Mouse (Mus musculus) CH12.LX (cell line): ENCODE results near the gene Cdk5. TPM values are rescaled to one million over a fixed set of nuclear protein-coding genes. Genes with fewer than 3 reads are reported as not detected.

Source experiments
- DNase-seq: peaks from one replicate; pipeline ENCODE4 v3.0.0-alpha.2; 2013; ENCODE audit errors: extremely low read depth
- H3K27ac ChIP-seq: 2 replicates; pipeline ENCODE4 v1.5.1; 2012; ENCODE audit warnings: low read depth, mild to moderate bottlenecking, control low read depth, moderate library complexity; ENCODE audit not compliant: insufficient read depth
- H3K27me3 ChIP-seq: replicated peaks from 2 replicates; pipeline ENCODE3; 2012; ENCODE audit warnings: inconsistent platforms
- H3K36me3 ChIP-seq, 2 experiments: replicated peaks in 1 of 2; 2 replicates each; pipeline versions ENCODE3 to v1.6.1; 2012; ENCODE audit warnings: inconsistent platforms in 1 of 2, low read length in 1 of 2, mild to moderate bottlenecking in 1 of 2, mixed read lengths in 1 of 2, moderate library complexity in 1 of 2; ENCODE audit not compliant: control insufficient read depth in 1 of 2, insufficient read depth in 1 of 2
- H3K4me1 ChIP-seq, 2 experiments: 2 replicates each; pipeline ENCODE4 v1.6.1; 2012; ENCODE audit warnings: inconsistent platforms in 1 of 2, moderate library complexity in 1 of 2; ENCODE audit not compliant: insufficient read depth in 2 of 2, control insufficient read depth in 1 of 2
- H3K4me2 ChIP-seq: 2 replicates; pipeline ENCODE4 v1.6.1; 2012; ENCODE audit warnings: low read depth, mild to moderate bottlenecking, control low read depth; ENCODE audit not compliant: poor library complexity, insufficient read depth, severe bottlenecking
- H3K4me3 ChIP-seq, 3 experiments: fragments of 150-350 bp in 1 of 3; sonication (generic) in 1 of 3; replicated peaks in 1 of 3; 2 replicates each; pipeline versions ENCODE3 to v1.5.1; 2011 to 2012; ENCODE audit warnings: low read depth in 2 of 3, low read length in 2 of 3, mild to moderate bottlenecking in 2 of 3, moderate library complexity in 2 of 3, control low read depth in 1 of 3, improper control_type of control experiment in 1 of 3, inconsistent platforms in 1 of 3, mixed read lengths in 1 of 3; ENCODE audit not compliant: poor library complexity in 1 of 3
- H3K79me2 ChIP-seq: replicated peaks from 2 replicates; pipeline ENCODE4 v1.6.1; 2012; ENCODE audit warnings: mild to moderate bottlenecking, moderate library complexity; ENCODE audit not compliant: control insufficient read depth, poor library complexity, insufficient read depth, severe bottlenecking; ENCODE audit errors: extremely low read depth
- H3K9ac ChIP-seq: 2 replicates; pipeline ENCODE4 v1.6.1; 2012; ENCODE audit warnings: low read depth, mild to moderate bottlenecking, control low read depth, moderate library complexity; ENCODE audit not compliant: insufficient read depth
- H3K9me3 ChIP-seq: replicated peaks from 2 replicates; pipeline ENCODE3; 2012; ENCODE audit warnings: low read length, inconsistent platforms, mixed read lengths
- BHLHE40 ChIP-seq: IDR thresholded peaks from 2 replicates; pipeline ENCODE4 v1.6.1; 2011; ENCODE audit warnings: mild to moderate bottlenecking, low read depth, low read length, improper control_type of control experiment
- CTCF ChIP-seq, 2 experiments: IDR thresholded peaks in 1 of 2; conservative IDR thresholded peaks in 1 of 2; 2 replicates each; pipeline ENCODE4 v1.5.1; 2011 to 2012; ENCODE audit warnings: low read depth in 2 of 2, low read length in 2 of 2, improper control_type of control experiment in 1 of 2, inconsistent platforms in 1 of 2, mild to moderate bottlenecking in 1 of 2, moderate library complexity in 1 of 2
- ELF1 ChIP-seq: IDR thresholded peaks from 2 replicates; pipeline ENCODE4 v1.6.1; 2014; ENCODE audit warnings: low read depth, mild to moderate bottlenecking, inconsistent platforms, low read length, improper control_type of control experiment
- EP300 ChIP-seq: IDR thresholded peaks from 2 replicates; pipeline ENCODE4 v1.6.1; 2011; ENCODE audit warnings: low read length, improper control_type of control experiment
- ETS1 ChIP-seq: conservative IDR thresholded peaks from 2 replicates; pipeline ENCODE4 v1.6.1; 2012; ENCODE audit warnings: low read depth, mild to moderate bottlenecking, inconsistent platforms, low read length, improper control_type of control experiment, moderate library complexity
- JUN ChIP-seq: IDR thresholded peaks from 2 replicates; pipeline ENCODE4 v1.6.1; 2011; ENCODE audit warnings: low read depth, mild to moderate bottlenecking, low read length, improper control_type of control experiment, moderate library complexity; ENCODE audit not compliant: insufficient read depth
- MAZ ChIP-seq: IDR thresholded peaks from 2 replicates; pipeline ENCODE4 v1.6.1; 2012; ENCODE audit warnings: low read depth, mild to moderate bottlenecking, inconsistent platforms, low read length, improper control_type of control experiment, moderate library complexity
- MEF2A ChIP-seq: IDR thresholded peaks from 2 replicates; pipeline ENCODE4 v1.6.1; 2014; ENCODE audit warnings: low read depth, mild to moderate bottlenecking, inconsistent platforms, low read length, improper control_type of control experiment, borderline replicate concordance
- MXI1 ChIP-seq: IDR thresholded peaks from 2 replicates; pipeline ENCODE4 v1.6.1; 2011; ENCODE audit warnings: mild to moderate bottlenecking, low read depth, low read length, improper control_type of control experiment
- MYC ChIP-seq: IDR thresholded peaks from 2 replicates; pipeline ENCODE4 v1.6.1; 2011; ENCODE audit warnings: low read depth, mild to moderate bottlenecking, improper control_type of control experiment, low read length
- NELFE ChIP-seq: IDR thresholded peaks from 2 replicates; pipeline ENCODE4 v1.6.1; 2011; ENCODE audit warnings: low read depth, low read length, improper control_type of control experiment
- NRF1 ChIP-seq: IDR thresholded peaks from 2 replicates; pipeline ENCODE4 v1.6.1; 2014; ENCODE audit warnings: low read depth, mild to moderate bottlenecking, inconsistent platforms, low read length, improper control_type of control experiment, moderate library complexity
- RCOR1 ChIP-seq: conservative IDR thresholded peaks from 2 replicates; pipeline ENCODE4 v1.6.1; 2012; ENCODE audit warnings: low read depth, mild to moderate bottlenecking, inconsistent platforms, low read length, improper control_type of control experiment
- TBP ChIP-seq: conservative IDR thresholded peaks from 2 replicates; pipeline ENCODE4 v1.6.1; 2011; ENCODE audit warnings: low read depth, low read length, improper control_type of control experiment
- USF2 ChIP-seq: conservative IDR thresholded peaks from 2 replicates; pipeline ENCODE4 v1.6.1; 2011; ENCODE audit warnings: low read depth, low read length, improper control_type of control experiment
- dilution Hi-C: fragments of 300-500 bp; cut with MboI; formaldehyde crosslinking; loops from 2 replicates; pipeline ENCODE4 v1.14.3; 2020; ENCODE audit warnings: low sequenced_read_pairs; ENCODE audit not compliant: extremely low pct_unique_long_range_greater_than_20kb, extremely low pct_ligation_motif_present
- in situ Hi-C: fragments of 300-500 bp; cut with MboI; formaldehyde crosslinking; loops from 3 replicates; pipeline ENCODE4 v1.14.3; 2019; ENCODE audit warnings: low sequenced_read_pairs, low pct_ligation_motif_present, low pct_unique_long_range_greater_than_20kb, mixed read lengths
- polyA plus RNA-seq: library from polyadenylated mRNA; unstranded; fragments of >175 nt; gene quantifications from 2 replicates; pipeline ENCODE4 v1.2.1, GENCODE M21; 2012; ENCODE audit warnings: low read depth; ENCODE audit not compliant: insufficient read length
- total RNA-seq, 2 experiments: library from RNA; depleted of rRNA; stranded (reverse); fragments of 300-350 nt in 1 of 2; fragments of >200 nt in 1 of 2; gene quantifications; 2 replicates each; pipeline ENCODE4 v1.2.3; 2012 to 2014

Gene Cdk5
- total and polyA plus RNA-seq, 3 experiments: 7.4 to 26.6 (median 12.1) TPM

DNA sequence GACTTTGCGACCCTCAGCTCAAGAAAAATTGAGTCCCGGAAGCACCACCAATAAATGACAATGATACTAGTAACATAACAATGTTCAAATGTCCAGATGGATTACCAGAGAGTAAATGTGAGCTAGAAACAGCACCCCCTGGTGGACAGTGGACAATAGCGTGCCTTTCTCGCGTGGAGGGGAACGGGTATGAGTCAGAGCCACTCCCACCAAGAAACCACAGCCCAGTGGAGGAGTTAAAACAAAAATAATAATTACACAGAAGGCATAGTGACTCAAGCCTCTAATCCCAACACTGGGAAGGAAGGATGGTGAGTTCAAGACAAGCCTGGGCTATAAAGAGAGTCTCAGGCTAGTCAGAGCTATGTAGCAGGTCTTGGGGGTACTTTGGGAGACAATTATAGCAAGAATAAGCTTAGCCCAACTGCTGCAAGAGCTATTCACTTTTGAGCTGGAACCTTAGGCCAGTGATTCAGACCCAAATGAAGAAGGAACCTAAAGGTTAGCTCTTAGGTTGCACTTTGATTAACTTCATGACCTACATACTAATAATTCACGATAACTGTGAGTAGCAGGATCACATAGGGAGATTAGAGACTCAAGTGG, 29.8 kb downstream of the Cdk5 start, which contains the start of gene Abcb8 (continued):
- 0 out of 2 replicates have a peak, but pooled peaks have one; percentile 24 for TF ChIP-seq MAZ
- TF ChIP-seq MXI1: peak; percentile 64
- TF ChIP-seq MYC: peak; percentile 94
- no peak for TF ChIP-seq NRF1
- TF ChIP-seq EP300: peak; percentile 56
- no peak for TF ChIP-seq USF2

- dilution Hi-C loops (no loop called here), in situ Hi-C loops (no loop called here)
- Histone ChIP-seq H3K27me3 (no peaks in the 10 kb centered on the region), H3K9me3 (peaks cover 7% of the 10 kb centered on the region), H3K4me1 (peaks cover 14 to 55% of the 10 kb centered on the region in 2 experiments), H3K36me3 (peaks cover 0 to 7% of the 10 kb centered on the region in 2 experiments), H3K4me2 (no peak overlapping the region), H3K9ac (no peak overlapping the region), H3K79me2 (no peaks in the 10 kb centered on the region), H3K4me3 (no peak overlapping the region), H3K27ac (no peak overlapping the region)
- no peak for TF ChIP-seq CTCF (conservative IDR thresholded peaks at IDR 0.05 in 1 of 2, IDR thresholded peaks at IDR 0.05 in 1 of 2; ENCODE audit: low read depth in 2 of 2, low read length in 2 of 2)
- no peak for TF ChIP-seq USF2
- no peak for TF ChIP-seq NRF1
- no peak for TF ChIP-seq BHLHE40
- TF ChIP-seq RCOR1: no peak
- no peak for TF ChIP-seq ETS1
- TF ChIP-seq JUN: no peak
- TF ChIP-seq ELF1: no peak
- TF ChIP-seq NELFE: no peak
- TF ChIP-seq TBP: no peak
- DNase-seq: no peak
Observed at GRCm38 (mm10) chr5:24392724-24393123, 30.6 kb downstream of the Cdk5 start.

- no peak for TF ChIP-seq MEF2A
- TF ChIP-seq, all 38 proteins: peak for 0
- peaks cover 0 to 5% of the 10 kb centered on the region in 2 experiments for H3K36me3 ChIP-seq
Observed at GRCm38 (mm10) chr5:24391864-24392263, 31.5 kb downstream of the Cdk5 start, which contains the start of gene Atg9b. Gene Atg9b, minus strand, starts transcription at chr5:24392143.

More at GRCm38 (mm10) chr5:24391864-24392263, 31.5 kb downstream of the Cdk5 start, which contains the start of gene Atg9b:
- in situ Hi-C loops: no loop called here
- H3K4me1 ChIP-seq: peaks cover 14 to 53% of the 10 kb centered on the region in 2 experiments
- H3K4me2 ChIP-seq: no peak within 1 kb of the TSS
- peaks cover 11% of the 10 kb centered on the region for H3K9me3 ChIP-seq
- no peak within 1 kb of the TSS for H3K9ac ChIP-seq
- no peaks in the 10 kb centered on the region for H3K79me2 ChIP-seq
- no peak within 1 kb of the TSS for H3K27ac ChIP-seq
- H3K4me3 ChIP-seq: no peak within 1 kb of the TSS
- dilution Hi-C loops: no loop called here
- DNase-seq: no peak
- no peaks in the 10 kb centered on the region for H3K27me3 ChIP-seq
